Mouse (Mus musculus) limb, embryonic 12.5 days (tissue): ENCODE results near the gene Tap2. TPM values are rescaled to one million over a fixed set of nuclear protein-coding genes. Genes with fewer than 3 reads are reported as not detected.
"Not testable (repeated sequence)": the region's sequence is repeated elsewhere in the genome, so short reads cannot be mapped to it uniquely, and the experiment has no call there.

Experiments
- ATAC-seq: fragments of 200-750 bp; cut with Nextera tagmentation; 2 replicates; pipeline ENCODE4 v1.8.0; 2017; ENCODE audit warnings: low read depth, moderate TSS enrichment; ENCODE audit not compliant: insufficient number of reproducible peaks, insufficient read depth, low FRiP score, low TSS enrichment
- H3K27ac ChIP-seq: fragments of 300-500 bp; sonication (generic); 2 replicates; pipeline ENCODE4 v1.5.1; 2016; ENCODE audit warnings: mild to moderate bottlenecking, moderate library complexity
- H3K27me3 ChIP-seq: fragments of 300-500 bp; sonication (generic); 2 replicates; pipeline ENCODE4 v1.6.1; 2016; ENCODE audit warnings: mild to moderate bottlenecking, moderate library complexity
- H3K36me3 ChIP-seq: fragments of 300-500 bp; sonication (generic); 2 replicates; pipeline ENCODE4 v1.6.1; 2016; ENCODE audit warnings: mild to moderate bottlenecking, moderate library complexity
- H3K4me1 ChIP-seq: fragments of 300-500 bp; sonication (generic); replicated peaks from 2 replicates; pipeline ENCODE4 v1.6.1; 2016
- H3K4me2 ChIP-seq: fragments of 300-500 bp; sonication (generic); 2 replicates; pipeline ENCODE4 v1.6.1; 2016; ENCODE audit warnings: mild to moderate bottlenecking, moderate library complexity
- H3K4me3 ChIP-seq: fragments of 300-500 bp; sonication (generic); replicated peaks from 2 replicates; pipeline ENCODE4 v1.5.1; 2016; ENCODE audit warnings: mild to moderate bottlenecking
- H3K9ac ChIP-seq: fragments of 300-500 bp; sonication (generic); replicated peaks from 2 replicates; pipeline ENCODE4 v1.6.1; 2016; ENCODE audit warnings: mild to moderate bottlenecking, moderate library complexity
- H3K9me3 ChIP-seq: fragments of 300-500 bp; sonication (generic); 2 replicates; pipeline ENCODE4 v1.6.1; 2016; ENCODE audit warnings: mild to moderate bottlenecking, moderate library complexity
- WGBS: fragments of 180-500 bp; shearing (Covaris S2); methylation state at CpG from one replicate; pipeline ENCODE4 v1.1.7; 2016; 5-methylcytosine and 5-hydroxymethylcytosine counted together
- polyA plus RNA-seq: library from polyadenylated mRNA; unstranded; fragments of >200 nt; fragmentation: Nextera tagmentation; extraction: Ambion mirVana; gene quantifications from 2 replicates; pipeline ENCODE4 v1.2.1, GENCODE M21; 2016

Gene Tap2
- polyA plus RNA-seq, 1 experiment from 2014 or later, result 1.5 TPM

GRCm38 (mm10) chr17:34217216-34217928 is 14.0 kb downstream of the Tap2 start:
- no peak overlapping the region for H3K4me3 ChIP-seq
- H3K4me1 ChIP-seq, result no peaks in the 10 kb centered on the region
- no peaks in the 10 kb centered on the region for H3K36me3 ChIP-seq
- no peak overlapping the region for H3K27ac ChIP-seq
- H3K4me2 ChIP-seq, result no peak overlapping the region
- peaks cover 40% of the 10 kb centered on the region for H3K27me3 ChIP-seq
- 86% methylated on average over 8 of the region's 8 CpGs for WGBS
- H3K9ac ChIP-seq, result no peak overlapping the region
- H3K9me3 ChIP-seq, result 0 out of 2 replicates have a peak, but pooled peaks cover 8% of the 10 kb centered on the region
- ATAC-seq, result no peak

- WGBS, result 83% methylated on average over 5 of the region's 5 CpGs
- Histone ChIP-seq H3K4me3 (no peak overlapping the region), H3K27me3 (peaks cover 34% of the 10 kb centered on the region), H3K4me2 (no peak overlapping the region), H3K4me1 (no peaks in the 10 kb centered on the region), H3K27ac (no peak overlapping the region), H3K36me3 (no peaks in the 10 kb centered on the region), H3K9me3 (0 out of 2 replicates have a peak, but pooled peaks cover 8% of the 10 kb centered on the region), H3K9ac (no peak overlapping the region)
- ATAC-seq, result no peak
Observed at GRCm38 (mm10) chr17:34217986-34218385, 14.7 kb downstream of the Tap2 start.

GRCm38 (mm10) chr17:34218675-34219074 is 15.3 kb downstream of the Tap2 start:
- WGBS, result 88% methylated on average over 11 of the region's 11 CpGs
- H3K4me1 ChIP-seq, result no peaks in the 10 kb centered on the region

GRCm38 (mm10) chr17:34219096-34219495 is 15.8 kb downstream of the Tap2 start:
- not testable (repeated sequence) for H3K9ac ChIP-seq, ATAC-seq, H3K4me3 ChIP-seq, H3K9me3 ChIP-seq, H3K4me2 ChIP-seq, H3K36me3 ChIP-seq, H3K27ac ChIP-seq, H3K4me1 ChIP-seq
- whole genome bisulfite sequencing, result 91% methylated on average over 9 of the region's 11 CpGs
- peaks cover 24% of the 10 kb centered on the region for H3K27me3 ChIP-seq

More at GRCm38 (mm10) chr17:34218675-34219074, 15.3 kb downstream of the Tap2 start:
- Histone ChIP-seq H3K4me2 (no peak overlapping the region), H3K9me3 (0 out of 2 replicates have a peak, but pooled peaks cover 8% of the 10 kb centered on the region), H3K9ac (no peak overlapping the region), H3K27me3 (peaks cover 28% of the 10 kb centered on the region), H3K36me3 (no peaks in the 10 kb centered on the region), H3K4me3 (no peak overlapping the region), H3K27ac (no peak overlapping the region)
- ATAC-seq, result no peak

- Histone ChIP-seq H3K27me3 (peaks cover 17% of the 10 kb centered on the region), H3K9me3 (peaks cover 16% of the 10 kb centered on the region)
- H3K4me2 ChIP-seq, H3K27ac ChIP-seq, H3K9ac ChIP-seq, H3K4me1 ChIP-seq, H3K4me3 ChIP-seq, ATAC-seq, H3K36me3 ChIP-seq: not testable (repeated sequence)
- WGBS, result 95% methylated on average over 6 of the region's 7 CpGs
Observed at GRCm38 (mm10) chr17:34219801-34220200, 16.5 kb downstream of the Tap2 start.

GRCm38 (mm10) chr17:34220401-34220800 is 17.1 kb downstream of the Tap2 start:
- not testable (repeated sequence) for H3K4me2 ChIP-seq, H3K9ac ChIP-seq, H3K4me1 ChIP-seq, ATAC-seq, H3K36me3 ChIP-seq, H3K27ac ChIP-seq, H3K4me3 ChIP-seq
- 96% methylated on average over 7 of the region's 16 CpGs for WGBS
- Histone ChIP-seq H3K27me3 (peaks cover 11% of the 10 kb centered on the region), H3K9me3 (peaks cover 17% of the 10 kb centered on the region)

- H3K9ac ChIP-seq, result no peak overlapping the region
- no peaks in the 10 kb centered on the region for H3K36me3 ChIP-seq
- peaks cover 9% of the 10 kb centered on the region for H3K9me3 ChIP-seq
- 94% methylated on average over 3 of the region's 3 CpGs for WGBS
- no peak for ATAC-seq
- H3K4me3 ChIP-seq, result no peak overlapping the region
- H3K4me1 ChIP-seq, result no peaks in the 10 kb centered on the region
- no peak overlapping the region for H3K27ac ChIP-seq
- H3K27me3 ChIP-seq, result no peaks in the 10 kb centered on the region
- no peak overlapping the region for H3K4me2 ChIP-seq
Observed at GRCm38 (mm10) chr17:34224816-34225215, 21.5 kb downstream of the Tap2 start.

GRCm38 (mm10) chr17:34225426-34225825 is 22.1 kb downstream of the Tap2 start:
- Histone ChIP-seq H3K27ac (no peak overlapping the region), H3K4me1 (no peaks in the 10 kb centered on the region), H3K9ac (no peak overlapping the region), H3K4me3 (no peak overlapping the region), H3K9me3 (peaks cover 9% of the 10 kb centered on the region), H3K4me2 (no peak overlapping the region), H3K36me3 (no peaks in the 10 kb centered on the region), H3K27me3 (no peaks in the 10 kb centered on the region)
- 98% methylated on average over 8 of the region's 8 CpGs for whole genome bisulfite sequencing
- no peak for ATAC-seq

GRCm38 (mm10) chr17:34225911-34226310 is 22.6 kb downstream of the Tap2 start:
- H3K4me3 ChIP-seq, H3K36me3 ChIP-seq, H3K4me1 ChIP-seq, H3K27ac ChIP-seq, H3K9ac ChIP-seq, H3K27me3 ChIP-seq, ATAC-seq, H3K4me2 ChIP-seq, H3K9me3 ChIP-seq: not testable (repeated sequence)
- over 99% methylated on average over 15 of the region's 23 CpGs for WGBS

GRCm38 (mm10) chr17:34230971-34231370 is 27.6 kb downstream of the Tap2 start:
- H3K4me1 ChIP-seq, H3K4me2 ChIP-seq, H3K4me3 ChIP-seq, H3K27ac ChIP-seq, H3K9ac ChIP-seq, H3K27me3 ChIP-seq, H3K9me3 ChIP-seq, H3K36me3 ChIP-seq, ATAC-seq: not testable (repeated sequence)
- WGBS, result 94% methylated on average over 9 of the region's 9 CpGs

- H3K9me3 ChIP-seq, H3K27me3 ChIP-seq, H3K9ac ChIP-seq, H3K4me1 ChIP-seq, H3K36me3 ChIP-seq, H3K4me3 ChIP-seq, ATAC-seq, H3K4me2 ChIP-seq, H3K27ac ChIP-seq: not testable (repeated sequence)
- WGBS, result 91% methylated on average over 5 of the region's 7 CpGs
Observed at GRCm38 (mm10) chr17:34232021-34232420, 28.7 kb downstream of the Tap2 start.

GRCm38 (mm10) chr17:34234926-34235325 is 31.6 kb downstream of the Tap2 start:
- no peaks in the 10 kb centered on the region for H3K36me3 ChIP-seq
- no peak overlapping the region for H3K9ac ChIP-seq
- no peaks in the 10 kb centered on the region for H3K27me3 ChIP-seq
- WGBS, result 52% methylated on average over 9 of the region's 9 CpGs
- H3K27ac ChIP-seq, result no peak overlapping the region
- no peak overlapping the region for H3K4me2 ChIP-seq
- no peaks in the 10 kb centered on the region for H3K4me1 ChIP-seq
- H3K4me3 ChIP-seq, result no peak overlapping the region
- no peaks in the 10 kb centered on the region for H3K9me3 ChIP-seq
- no peak for ATAC-seq
